Mouse (Mus musculus) liver, adult 2 months (tissue): Measurements from ENCODE around the gene Dync2li1. TPM values are rescaled to one million over a fixed set of nuclear protein-coding genes. Genes with fewer than 3 reads are reported as not detected.
A peak's percentile ranks its signal among the peaks of the same experiment; 100 is the strongest.

Source experiments
- DNase-seq: peaks from one replicate; pipeline ENCODE4 v3.0.0-alpha.2; 2011; ENCODE audit warnings: low read depth, low spot score; ENCODE audit errors: extremely low read depth
- H3K27ac ChIP-seq: fragments of 200-500 bp; replicated peaks from 2 replicates; pipeline ENCODE4 v1.5.1; 2012; ENCODE audit warnings: low read depth, mild to moderate bottlenecking, control low read depth, inconsistent platforms, low read length; ENCODE audit not compliant: insufficient read depth
- H3K27me3 ChIP-seq: fragments of 200-500 bp; 2 replicates; pipeline ENCODE4 v1.6.1; 2012; ENCODE audit warnings: mild to moderate bottlenecking, moderate library complexity, low read length, inconsistent platforms; ENCODE audit not compliant: control insufficient read depth, insufficient read depth
- H3K36me3 ChIP-seq: fragments of 200-500 bp; 2 replicates; pipeline ENCODE4 v1.6.1; 2012; ENCODE audit warnings: low read length, inconsistent platforms; ENCODE audit not compliant: control insufficient read depth, insufficient read depth
- H3K4me1 ChIP-seq: fragments of 200-500 bp; 2 replicates; pipeline ENCODE4 v1.6.1; 2011; ENCODE audit warnings: low read length; ENCODE audit not compliant: control insufficient read depth, insufficient read depth
- H3K4me3 ChIP-seq: fragments of 200-500 bp; 2 replicates; pipeline ENCODE4 v1.5.1; 2011; ENCODE audit warnings: low read depth, mild to moderate bottlenecking, control low read depth, low read length, moderate library complexity; ENCODE audit not compliant: insufficient read depth
- H3K79me2 ChIP-seq: fragments of 200-500 bp; 2 replicates; pipeline ENCODE4 v1.6.1; 2012; ENCODE audit warnings: inconsistent platforms, mild to moderate bottlenecking, low read length, moderate library complexity; ENCODE audit not compliant: control insufficient read depth, insufficient read depth
- H3K9ac ChIP-seq: fragments of 200-500 bp; 2 replicates; pipeline ENCODE4 v1.6.1; 2012; ENCODE audit warnings: low read depth, mild to moderate bottlenecking, control low read depth, inconsistent platforms, low read length
- CTCF ChIP-seq: fragments of 200-500 bp; IDR thresholded peaks from 2 replicates; pipeline ENCODE4 v1.5.1; 2011; ENCODE audit warnings: low read depth, low read length, control low read depth
- POLR2A ChIP-seq: fragments of 200-500 bp; IDR thresholded peaks from 2 replicates; pipeline ENCODE4 v1.6.1; 2011; ENCODE audit warnings: low read length, control low read depth; ENCODE audit not compliant: insufficient read depth; ENCODE audit errors: extremely low read depth
- whole genome bisulfite sequencing: fragments of 180-500 bp; shearing (Covaris S2); methylation state at CpG from one replicate; pipeline ENCODE4 v1.1.7; 2018; 5-methylcytosine and 5-hydroxymethylcytosine counted together
- polyA plus RNA-seq: library from polyadenylated mRNA; depleted of rRNA; stranded (reverse); fragments of >200 nt; gene quantifications from 2 replicates; pipeline ENCODE4 v1.2.3, GENCODE M21; 2012
- total RNA-seq: library from RNA; depleted of rRNA; stranded (reverse); fragments of >200 nt; gene quantifications from 2 replicates; pipeline ENCODE4 v1.2.3, GENCODE M21; 2014

Dync2li1 gene
- total and polyA plus RNA-seq, 2 experiments: 0.10 to 0.74 TPM

DNA sequence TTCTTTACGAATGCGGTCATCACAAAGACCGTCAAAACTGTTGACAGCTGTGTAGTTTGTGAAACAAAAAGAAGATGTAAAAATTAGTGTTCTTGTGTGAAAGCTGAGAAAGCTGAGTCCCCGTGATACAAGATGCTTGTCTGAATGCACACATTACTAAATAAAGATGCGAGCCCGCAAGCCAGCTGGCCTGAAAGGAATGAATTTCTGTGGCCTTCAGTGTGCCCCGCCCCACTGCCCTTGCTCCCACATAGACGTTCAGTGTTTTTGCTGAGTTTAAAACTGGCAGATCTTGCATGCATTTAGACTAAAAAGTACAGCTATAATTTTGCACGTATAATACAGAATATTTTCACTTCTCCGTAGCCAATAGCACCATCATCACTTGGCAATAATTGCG is 10.5 kb upstream of the Dync2li1 start:
- H3K79me2 ChIP-seq: no peaks in the 10 kb centered on the region
- no peak for DNase-seq
- H3K36me3 ChIP-seq: no peaks in the 10 kb centered on the region
- WGBS: 92% methylated on average over 11 of the region's 11 CpGs
- H3K27me3 ChIP-seq: no peaks in the 10 kb centered on the region
- TF ChIP-seq POLR2A (no peak), CTCF (no peak)
- H3K4me1 ChIP-seq: no peaks in the 10 kb centered on the region
- H3K4me3 ChIP-seq: no peak overlapping the region
- H3K27ac ChIP-seq: no peak overlapping the region
- no peak overlapping the region for H3K9ac ChIP-seq

DNA sequence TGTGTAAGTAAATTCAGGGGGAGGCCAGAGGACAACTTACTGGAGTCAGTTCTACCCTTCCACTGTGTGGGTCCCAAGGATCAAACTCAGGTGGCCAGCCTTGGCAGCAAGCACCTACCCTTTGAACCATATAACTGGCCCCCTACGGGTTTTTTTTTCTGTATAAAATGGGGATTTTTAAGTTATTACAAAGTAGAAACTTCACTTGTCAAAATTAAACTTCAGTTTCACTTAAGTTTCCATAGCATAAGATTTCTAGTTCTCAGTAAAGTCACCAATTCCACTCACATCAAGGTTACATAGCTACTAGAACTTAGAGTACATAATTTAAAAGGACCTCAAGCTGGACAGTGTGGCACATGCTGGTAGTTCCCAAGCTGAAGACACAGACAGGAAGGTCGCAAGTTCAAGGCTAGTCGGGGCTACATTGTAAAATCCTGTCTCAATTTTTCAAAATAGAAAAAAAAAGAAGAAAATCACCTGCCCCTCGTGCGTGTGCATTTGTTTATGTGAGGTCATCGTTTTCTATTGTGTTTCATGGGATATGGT is 9.7 kb upstream of the Dync2li1 start:
- DNase-seq: no peak

DNA sequence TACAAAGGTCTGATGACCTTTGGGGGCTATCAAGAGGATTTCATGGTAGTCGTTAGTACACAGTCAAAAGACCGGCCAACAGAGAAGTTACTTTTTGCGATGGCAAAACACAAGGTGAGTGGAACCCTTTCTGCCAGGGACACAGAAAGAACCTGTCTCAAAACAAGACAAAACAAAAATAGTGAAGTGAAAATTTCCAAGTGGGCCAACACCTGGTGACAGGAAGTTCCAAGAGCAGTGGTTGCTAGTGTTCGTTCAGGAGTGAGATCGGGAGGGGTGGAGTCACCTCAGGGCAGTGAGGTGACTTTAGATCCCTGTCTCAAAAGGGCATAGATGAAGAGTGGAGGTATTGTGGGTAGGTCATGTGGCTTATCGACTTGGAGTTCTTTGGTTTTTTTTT is 8.3 kb upstream of the Dync2li1 start:
- Histone ChIP-seq H3K36me3 (no peaks in the 10 kb centered on the region), H3K9ac (no peak overlapping the region), H3K79me2 (no peaks in the 10 kb centered on the region), H3K27ac (no peak overlapping the region), H3K27me3 (no peaks in the 10 kb centered on the region), H3K4me1 (no peaks in the 10 kb centered on the region), H3K4me3 (no peak overlapping the region)
- DNase-seq: no peak
- TF ChIP-seq CTCF (no peak), POLR2A (no peak)
- WGBS: 87% methylated on average over 6 of the region's 6 CpGs

More for the DNA sequence above, 9.7 kb upstream of the Dync2li1 start:
- H3K9ac ChIP-seq: no peak overlapping the region
- H3K27ac ChIP-seq: no peak overlapping the region
- no peaks in the 10 kb centered on the region for H3K36me3 ChIP-seq
- WGBS: 77% methylated on average over 6 of the region's 6 CpGs
- TF ChIP-seq POLR2A (no peak), CTCF (no peak)
- no peaks in the 10 kb centered on the region for H3K79me2 ChIP-seq
- H3K4me3 ChIP-seq: no peak overlapping the region
- no peaks in the 10 kb centered on the region for H3K27me3 ChIP-seq
- no peaks in the 10 kb centered on the region for H3K4me1 ChIP-seq

DNA sequence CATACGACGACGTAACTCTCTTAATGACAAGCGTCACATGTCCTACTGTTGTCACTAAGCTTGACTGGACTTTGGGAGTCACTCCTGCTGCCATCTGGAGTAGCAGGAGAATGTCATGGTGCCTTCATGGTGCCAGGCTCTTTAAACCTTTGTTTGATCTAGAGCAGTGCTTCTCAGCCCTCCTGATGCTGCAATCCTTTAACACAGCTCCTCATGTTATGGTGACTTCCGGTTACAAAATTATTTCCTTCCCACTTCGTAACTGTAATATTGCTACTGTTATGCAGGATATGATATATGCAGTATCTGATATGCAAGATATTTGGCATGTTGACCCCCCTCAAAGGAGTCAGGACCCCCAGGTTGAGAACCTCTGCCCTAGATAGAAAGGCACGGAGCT is 7.2 kb upstream of the Dync2li1 start:
- Histone ChIP-seq H3K4me3 (no peak overlapping the region), H3K4me1 (no peaks in the 10 kb centered on the region), H3K79me2 (no peaks in the 10 kb centered on the region), H3K27ac (no peak overlapping the region), H3K9ac (no peak overlapping the region), H3K36me3 (no peaks in the 10 kb centered on the region), H3K27me3 (no peaks in the 10 kb centered on the region)
- TF ChIP-seq CTCF (no peak), POLR2A (no peak)
- WGBS: 85% methylated on average over 7 of the region's 7 CpGs
- DNase-seq: no peak

GRCm38 (mm10) chr17:84620076-84620475 is 6.2 kb upstream of the Dync2li1 start:
- no peak for TF ChIP-seq POLR2A
- no peaks in the 10 kb centered on the region for H3K27me3 ChIP-seq
- peak; percentile 21 for DNase-seq
- H3K4me3 ChIP-seq: no peak overlapping the region
- no peaks in the 10 kb centered on the region for H3K4me1 ChIP-seq
- H3K36me3 ChIP-seq: no peaks in the 10 kb centered on the region
- WGBS: 80% methylated on average over 3 of the region's 3 CpGs
- H3K79me2 ChIP-seq: no peaks in the 10 kb centered on the region
- no peak overlapping the region for H3K27ac ChIP-seq
- no peak overlapping the region for H3K9ac ChIP-seq

- 82% methylated on average over 6 of the region's 6 CpGs for WGBS
- H3K9ac ChIP-seq: no peak overlapping the region
- H3K27me3 ChIP-seq: no peaks in the 10 kb centered on the region
- no peak for TF ChIP-seq POLR2A
- TF ChIP-seq CTCF: no peak
- no peaks in the 10 kb centered on the region for H3K4me1 ChIP-seq
- H3K79me2 ChIP-seq: no peaks in the 10 kb centered on the region
- no peak overlapping the region for H3K4me3 ChIP-seq
- H3K27ac ChIP-seq: no peak overlapping the region
- no peaks in the 10 kb centered on the region for H3K36me3 ChIP-seq
- no peak for DNase-seq
These were observed 5.7 kb upstream of the Dync2li1 start for GRCm38 (mm10) chr17:84620610-84621009.
